Mouse (Mus musculus): ENCODE data around the gene Ugt2b36.

GRCm38 (mm10) chr5:87089264-87089663 lies 3.1 kb downstream of the Ugt2b36 start:
- TF ChIP-seq CTCF (IDR thresholded peaks at IDR 0.05; ENCODE audit: low read depth, low read length) (no peak), TAL1 (conservative IDR thresholded peaks at IDR 0.05; ENCODE audit: low read depth, low read length) (no peak)
